Mouse (Mus musculus): ENCODE data around the gene BC030870. TPM values are rescaled to one million over a fixed set of nuclear protein-coding genes. Genes with fewer than 3 reads are reported as not detected.

BC030870 gene
- total RNA-seq, 2 experiments from 2014 or later: not detected

- ATAC-seq (ENCODE audit: poor library complexity, severe bottlenecking): no peak
Observed at GRCm38 (mm10) chr8:65085680-65086079, 43.7 kb downstream of the BC030870 start.

- ATAC-seq (ENCODE audit: poor library complexity, severe bottlenecking): no peak
Observed at GRCm38 (mm10) chr8:65080731-65081130, 48.6 kb downstream of the BC030870 start.

GRCm38 (mm10) chr8:65074733-65075132 lies 54.6 kb downstream of the BC030870 start, which contains the start of gene Gm10663:
Gm10663 (plus strand) TSS chr8:65075033.
- no peak for ATAC-seq (ENCODE audit: poor library complexity, severe bottlenecking)

DNA sequence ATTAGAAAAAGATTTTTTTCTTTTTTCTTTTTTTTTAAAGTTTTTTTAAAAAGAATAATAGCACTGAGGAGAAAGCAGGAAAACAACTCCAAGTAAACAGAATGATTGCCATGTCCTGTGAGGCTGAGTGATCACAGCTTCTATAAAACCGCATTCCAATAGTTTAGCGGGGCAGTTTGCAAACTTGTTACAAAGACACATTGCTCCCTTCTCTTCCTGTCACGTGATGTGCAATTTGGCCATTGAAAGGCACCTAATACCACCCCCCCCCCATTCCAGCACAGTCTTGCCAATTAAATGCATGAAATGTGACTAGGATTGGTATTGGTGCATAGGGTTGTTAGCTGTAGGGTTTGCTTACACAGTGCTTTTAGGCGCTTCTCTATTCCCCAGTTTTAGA lies 58.4 kb downstream of the BC030870 start:
- ATAC-seq (ENCODE audit: poor library complexity, severe bottlenecking): no peak

- no peak for ATAC-seq (ENCODE audit: poor library complexity, severe bottlenecking)
Observed at GRCm38 (mm10) chr8:65068473-65068819, 60.9 kb downstream of the BC030870 start.

- no peak for ATAC-seq (ENCODE audit: poor library complexity, severe bottlenecking)
Observed at GRCm38 (mm10) chr8:65067694-65068472, 61.5 kb downstream of the BC030870 start.

DNA sequence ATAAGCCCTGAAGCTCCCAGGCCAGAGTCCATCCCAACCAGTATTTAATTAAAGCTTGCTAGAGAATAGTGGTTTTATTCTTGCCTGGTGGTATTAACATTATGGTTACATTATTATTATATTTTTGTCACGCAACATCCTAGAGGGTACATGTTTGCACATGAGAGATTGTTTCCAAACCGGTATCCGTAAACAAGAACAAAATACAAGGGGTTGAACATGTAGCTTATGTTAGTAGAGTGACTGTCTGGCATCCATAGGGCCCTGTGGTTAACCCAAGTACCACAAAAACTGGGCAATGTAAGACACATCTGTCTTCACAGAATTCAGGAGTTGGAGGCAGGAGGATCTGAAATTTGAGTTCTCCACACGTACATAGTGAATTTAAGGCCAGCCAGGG lies 62.3 kb downstream of the BC030870 start:
- ATAC-seq (ENCODE audit: poor library complexity, severe bottlenecking): no peak

- no peak for ATAC-seq (ENCODE audit: poor library complexity, severe bottlenecking)
Observed at GRCm38 (mm10) chr8:65065622-65066021, 63.7 kb downstream of the BC030870 start.

DNA sequence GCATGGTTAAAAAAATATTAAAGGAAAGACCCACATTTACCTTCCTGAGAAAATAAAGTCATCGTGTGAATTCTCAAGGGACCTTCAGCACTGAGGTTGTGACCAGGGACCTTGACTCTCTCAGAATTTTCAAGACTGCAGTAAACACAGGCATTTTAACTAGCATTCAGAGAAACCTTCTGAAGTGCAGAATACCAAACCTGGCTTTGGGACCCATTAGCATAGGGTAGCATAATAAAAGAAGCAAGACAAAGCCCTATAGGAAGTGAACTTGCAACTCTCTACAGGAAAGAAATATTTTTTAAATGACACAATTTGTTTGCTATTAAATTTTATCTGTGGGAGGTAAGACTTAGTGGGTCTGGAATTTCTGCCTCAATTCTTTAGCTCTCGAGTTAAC lies 65.3 kb downstream of the BC030870 start:
- ATAC-seq (ENCODE audit: poor library complexity, severe bottlenecking): no peak

DNA sequence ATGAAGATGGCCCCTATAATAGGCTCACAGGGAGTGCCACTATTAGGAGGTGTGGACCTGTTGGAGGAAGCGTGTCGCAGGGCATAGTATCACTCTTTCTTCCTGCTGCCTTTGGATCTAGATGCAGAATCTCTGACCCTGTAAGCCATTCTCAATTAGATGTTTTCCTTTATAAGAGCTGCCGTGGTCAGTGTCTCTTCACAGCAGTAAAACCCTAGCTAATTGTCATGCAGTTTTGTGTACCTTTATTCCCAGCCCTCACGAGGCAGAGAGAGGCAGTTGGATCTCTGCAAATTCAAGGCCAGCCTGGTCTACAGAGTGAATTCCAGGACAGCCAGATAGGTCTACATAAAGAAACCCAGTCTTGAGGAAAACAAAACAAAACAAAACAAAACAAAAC lies 67.2 kb downstream of the BC030870 start:
- no peak for ATAC-seq (ENCODE audit: poor library complexity, severe bottlenecking)

GRCm38 (mm10) chr8:65056722-65057121 lies 72.6 kb downstream of the BC030870 start:
- no peak for ATAC-seq (ENCODE audit: poor library complexity, severe bottlenecking)

DNA sequence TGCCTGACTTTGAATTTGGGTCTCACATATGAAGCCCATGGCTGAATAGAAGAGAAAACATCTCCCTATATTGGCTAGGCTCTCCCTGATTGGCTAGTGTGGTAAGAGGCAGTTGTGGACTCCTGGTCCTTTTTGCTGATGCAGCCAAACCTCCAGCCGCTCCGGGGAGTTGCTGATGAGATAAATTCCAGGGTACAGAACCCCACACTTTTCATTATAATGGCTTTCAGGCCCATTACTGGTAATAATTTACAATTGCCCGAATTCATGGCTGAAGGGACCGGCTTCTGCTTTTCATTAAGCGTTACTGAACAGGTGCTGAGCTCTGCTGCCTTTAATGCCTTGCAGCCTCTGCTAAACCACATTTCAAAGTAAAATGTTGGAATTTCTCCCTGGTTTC lies 75.4 kb downstream of the BC030870 start:
- no peak for ATAC-seq (ENCODE audit: poor library complexity, severe bottlenecking)

GRCm38 (mm10) chr8:65053554-65053953 lies 75.8 kb downstream of the BC030870 start:
- ATAC-seq (ENCODE audit: poor library complexity, severe bottlenecking): no peak

- no peak for ATAC-seq (ENCODE audit: poor library complexity, severe bottlenecking)
Observed at GRCm38 (mm10) chr8:65047801-65048200, 81.6 kb downstream of the BC030870 start.

GRCm38 (mm10) chr8:65047193-65047592 lies 82.2 kb downstream of the BC030870 start:
- no peak for ATAC-seq (ENCODE audit: poor library complexity, severe bottlenecking)

- no peak for ATAC-seq (ENCODE audit: poor library complexity, severe bottlenecking)
Observed at GRCm38 (mm10) chr8:65046565-65046964, 82.8 kb downstream of the BC030870 start.

DNA sequence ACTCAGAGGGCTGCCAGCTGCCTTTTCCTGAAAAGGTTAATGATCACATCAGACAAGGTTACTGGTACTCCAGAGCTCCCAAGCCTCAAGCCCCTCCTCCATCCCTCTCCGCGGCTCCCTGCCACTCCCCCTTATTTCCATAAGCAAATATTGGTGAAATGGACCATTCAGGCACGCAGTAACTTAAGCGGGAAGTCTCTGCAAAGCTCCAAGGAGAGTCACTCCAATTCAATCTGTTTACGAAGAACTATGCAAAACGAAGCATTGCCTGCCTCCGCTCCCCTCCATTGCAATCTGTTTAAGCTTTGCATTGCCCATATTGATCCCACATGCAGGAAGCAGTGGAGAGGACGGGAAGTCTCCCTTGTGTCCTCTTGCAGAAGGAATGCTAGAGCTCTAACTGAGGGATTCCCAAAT lies 92.2 kb downstream of the BC030870 start, which contains the start of gene Apela:
Gene Apela, minus strand, starts transcription at position 220 of the 417 bp plus-strand sequence.
- ATAC-seq (ENCODE audit: poor library complexity, severe bottlenecking): no peak

Other genes starting within 250 kb of the BC030870 start
- 39.3 and 41.4 TPM in 2 replicates for gene Tmem192, start 182.4 kb downstream of the BC030870 start, total RNA-seq (2015)
- gene Tmem192, start 182.4 kb downstream of the BC030870 start, total RNA-seq (2017): 18.1 and 22.8 TPM in 2 replicates
- not detected in 2 replicates for gene Trim75, start 141.7 kb downstream of the BC030870 start, total RNA-seq (2015)
- not detected in 2 replicates for gene Trim75, start 141.7 kb downstream of the BC030870 start, total RNA-seq (2017)
- not detected in 2 replicates for gene Trim61, start 111.0 kb downstream of the BC030870 start, total RNA-seq (2015)
- not detected in 2 replicates for gene Trim61, start 111.0 kb downstream of the BC030870 start, total RNA-seq (2017)
- gene Trim60, start 111.0 kb downstream of the BC030870 start, total RNA-seq (2015): not detected in 2 replicates
- gene Trim60, start 111.0 kb downstream of the BC030870 start, total RNA-seq (2017): not detected in 2 replicates
- gene Apela, start 92.2 kb downstream of the BC030870 start, total RNA-seq (2015): not detected in 2 replicates
- not detected in 2 replicates for gene Apela, start 92.2 kb downstream of the BC030870 start, total RNA-seq (2017)
- not detected in 2 replicates for gene Gm10663, start 54.5 kb downstream of the BC030870 start, total RNA-seq (2015)
- not detected in 2 replicates for gene Gm10663, start 54.5 kb downstream of the BC030870 start, total RNA-seq (2017)